Mouse (Mus musculus): ENCODE measurements at regions not wholly inside any gene's neighbourhood (a gene's known extent, or its start where the extent isn't known, plus 50 kb on each side); places are given as distances from the start of the nearest gene placed in this dataset.
A peak's percentile ranks its signal among the peaks of the same experiment; 100 is the strongest.

- no peak for ATAC-seq (replicated peaks)
- Histone ChIP-seq H3K9me3 (no peaks in the 10 kb centered on the region), H3K27ac (no peak overlapping the region), H3K27me3 (replicated peaks) (no peaks in the 10 kb centered on the region), H3K4me3 (no peak overlapping the region), H3K4me2 (no peak overlapping the region), H3K9ac (no peak overlapping the region), H3K4me1 (peaks cover 5% of the 10 kb centered on the region; the same call in 1 of the 2 replicates), H3K36me3 (replicated peaks) (no peaks in the 10 kb centered on the region)
- WGBS, result 90% methylated on average over 5 of the region's 5 CpGs
Observed at GRCm38 (mm10) chr15:86738776-86739175, 524.5 kb downstream of the Tbc1d22a start.

- WGBS, result 56% methylated on average over 10 of the region's 10 CpGs
- H3K36me3 ChIP-seq (replicated peaks), result no peaks in the 10 kb centered on the region
- peaks cover 12% of the 10 kb centered on the region for H3K4me1 ChIP-seq
- peak; percentile 54; the same call in 1 of the 2 replicates for ATAC-seq (replicated peaks)
- 0 out of 2 replicates have a peak overlapping the region, but pooled peaks have one; percentile 0 for H3K27ac ChIP-seq
- H3K9me3 ChIP-seq, result no peaks in the 10 kb centered on the region
- H3K9ac ChIP-seq, result no peak overlapping the region
- no peak overlapping the region for H3K4me2 ChIP-seq
- no peak overlapping the region for H3K4me3 ChIP-seq
- H3K27me3 ChIP-seq (replicated peaks), result no peaks in the 10 kb centered on the region
Observed at GRCm38 (mm10) chr15:86751436-86752136, 537.3 kb downstream of the Tbc1d22a start.

- H3K9ac ChIP-seq, result no peak overlapping the region
- no peak overlapping the region for H3K4me3 ChIP-seq
- H3K4me1 ChIP-seq, result no peaks in the 10 kb centered on the region
- H3K27ac ChIP-seq, result no peak overlapping the region
- no peaks in the 10 kb centered on the region for H3K27me3 ChIP-seq (replicated peaks)
- no peaks in the 10 kb centered on the region for H3K9me3 ChIP-seq
- ATAC-seq (replicated peaks), result no peak
- H3K36me3 ChIP-seq (replicated peaks), result no peaks in the 10 kb centered on the region
- no peak overlapping the region for H3K4me2 ChIP-seq
- 86% methylated on average over 10 of the region's 10 CpGs for WGBS
Observed at GRCm38 (mm10) chr15:86763581-86764375, 549.5 kb downstream of the Tbc1d22a start.

- H3K4me2 ChIP-seq, result no peak overlapping the region
- no peak overlapping the region for H3K27ac ChIP-seq
- no peaks in the 10 kb centered on the region for H3K4me1 ChIP-seq
- H3K27me3 ChIP-seq (replicated peaks), result no peaks in the 10 kb centered on the region
- H3K9ac ChIP-seq, result no peak overlapping the region
- no peaks in the 10 kb centered on the region for H3K36me3 ChIP-seq (replicated peaks)
- WGBS, result 82% methylated on average over 2 of the region's 2 CpGs
- ATAC-seq (replicated peaks), result no peak
- no peak overlapping the region for H3K4me3 ChIP-seq
- no peaks in the 10 kb centered on the region for H3K9me3 ChIP-seq
Observed at GRCm38 (mm10) chr15:86767623-86768022, 553.4 kb downstream of the Tbc1d22a start.

- ATAC-seq (replicated peaks), result no peak
- Histone ChIP-seq H3K27ac (no peak overlapping the region), H3K9ac (no peak overlapping the region), H3K4me2 (no peak overlapping the region), H3K27me3 (replicated peaks) (no peaks in the 10 kb centered on the region), H3K36me3 (replicated peaks) (no peaks in the 10 kb centered on the region), H3K4me3 (no peak overlapping the region), H3K4me1 (no peaks in the 10 kb centered on the region), H3K9me3 (no peaks in the 10 kb centered on the region)
- WGBS, result 89% methylated on average over 7 of the region's 7 CpGs
Observed at GRCm38 (mm10) chr15:86773041-86773440, 558.8 kb downstream of the Tbc1d22a start.

- Histone ChIP-seq H3K9me3 (no peaks in the 10 kb centered on the region), H3K4me3 (no peak overlapping the region), H3K27me3 (replicated peaks) (no peaks in the 10 kb centered on the region), H3K4me2 (no peak overlapping the region), H3K36me3 (replicated peaks) (no peaks in the 10 kb centered on the region), H3K4me1 (no peaks in the 10 kb centered on the region), H3K27ac (no peak overlapping the region), H3K9ac (no peak overlapping the region)
- no peak for ATAC-seq (replicated peaks)
- 91% methylated on average over 11 of the region's 11 CpGs for WGBS
Observed at GRCm38 (mm10) chr15:86777998-86778397, 563.7 kb downstream of the Tbc1d22a start.

GRCm38 (mm10) chr15:86781160-86781559, 566.9 kb downstream of the Tbc1d22a start:
- no peak for ATAC-seq (replicated peaks)
- H3K4me3 ChIP-seq, result no peak overlapping the region
- H3K27me3 ChIP-seq (replicated peaks), result no peaks in the 10 kb centered on the region
- no peaks in the 10 kb centered on the region for H3K4me1 ChIP-seq
- H3K36me3 ChIP-seq (replicated peaks), result no peaks in the 10 kb centered on the region
- no peaks in the 10 kb centered on the region for H3K9me3 ChIP-seq
- no peak overlapping the region for H3K9ac ChIP-seq
- no peak overlapping the region for H3K4me2 ChIP-seq
- no peak overlapping the region for H3K27ac ChIP-seq
- 92% methylated on average over 11 of the region's 11 CpGs for WGBS

- H3K27ac ChIP-seq, result 0 out of 2 replicates have a peak overlapping the region, but pooled peaks have one; percentile 8
- no peak overlapping the region for H3K4me2 ChIP-seq
- no peaks in the 10 kb centered on the region for H3K27me3 ChIP-seq (replicated peaks)
- WGBS, result 61% methylated on average over 3 of the region's 3 CpGs
- no peak overlapping the region for H3K4me3 ChIP-seq
- H3K36me3 ChIP-seq (replicated peaks), result no peaks in the 10 kb centered on the region
- no peak for ATAC-seq (replicated peaks)
- no peak overlapping the region for H3K9ac ChIP-seq
- no peaks in the 10 kb centered on the region for H3K9me3 ChIP-seq
- no peaks in the 10 kb centered on the region for H3K4me1 ChIP-seq
Observed at GRCm38 (mm10) chr15:86794716-86795115, 580.5 kb downstream of the Tbc1d22a start.

- Histone ChIP-seq H3K9me3 (no peaks in the 10 kb centered on the region), H3K27ac (no peak overlapping the region)
Observed at GRCm38 (mm10) chr15:86798474-86799178, 584.4 kb downstream of the Tbc1d22a start.

GRCm38 (mm10) chr15:86807296-86808080, 593.2 kb downstream of the Tbc1d22a start:
- H3K4me1 ChIP-seq, result no peaks in the 10 kb centered on the region
- H3K27ac ChIP-seq, result no peak overlapping the region
- H3K4me3 ChIP-seq, result no peak overlapping the region
- no peak overlapping the region for H3K4me2 ChIP-seq
- no peaks in the 10 kb centered on the region for H3K36me3 ChIP-seq (replicated peaks)
- no peaks in the 10 kb centered on the region for H3K9me3 ChIP-seq
- H3K27me3 ChIP-seq (replicated peaks), result no peaks in the 10 kb centered on the region
- WGBS, result 83% methylated on average over 13 of the region's 13 CpGs
- ATAC-seq (replicated peaks), result no peak
- no peak overlapping the region for H3K9ac ChIP-seq

More at GRCm38 (mm10) chr15:86798474-86799178, 584.4 kb downstream of the Tbc1d22a start:
- ATAC-seq (replicated peaks), result no peak
- Histone ChIP-seq H3K4me1 (no peaks in the 10 kb centered on the region), H3K4me2 (no peak overlapping the region), H3K4me3 (no peak overlapping the region), H3K9ac (no peak overlapping the region), H3K27me3 (replicated peaks) (no peaks in the 10 kb centered on the region), H3K36me3 (replicated peaks) (no peaks in the 10 kb centered on the region)
- 89% methylated on average over 9 of the region's 9 CpGs for WGBS

- Histone ChIP-seq H3K27me3 (replicated peaks) (no peaks in the 10 kb centered on the region), H3K36me3 (replicated peaks) (no peaks in the 10 kb centered on the region), H3K27ac (no peak overlapping the region), H3K4me2 (no peak overlapping the region), H3K9ac (no peak overlapping the region), H3K4me1 (no peaks in the 10 kb centered on the region), H3K9me3 (no peaks in the 10 kb centered on the region), H3K4me3 (no peak overlapping the region)
- 53% methylated on average over 2 of the region's 2 CpGs for WGBS
- ATAC-seq (replicated peaks), result no peak
Observed at GRCm38 (mm10) chr15:86811821-86812220, 597.6 kb downstream of the Tbc1d22a start.

Data from midbrain, embryonic 15.5 days (tissue).